Mouse (Mus musculus) neural tube, embryonic 15.5 days (tissue): ENCODE measurements at regions not wholly inside any gene's neighbourhood (a gene's known extent, or its start where the extent isn't known, plus 50 kb on each side); places are given as distances from the start of the nearest gene placed in this dataset.

ENCODE experiments used
- ATAC-seq: fragments of 200-750 bp; cut with Nextera tagmentation; 2 replicates; pipeline ENCODE4 v1.8.0; 2017; ENCODE audit warnings: mild to moderate bottlenecking, moderate TSS enrichment, moderate library complexity; ENCODE audit not compliant: low FRiP score
- H3K27ac ChIP-seq: fragments of 300-500 bp; sonication (generic); replicated peaks from 2 replicates; pipeline ENCODE4 v1.5.1; 2015; ENCODE audit warnings: mild to moderate bottlenecking, inconsistent platforms
- H3K27me3 ChIP-seq: fragments of 300-500 bp; sonication (generic); replicated peaks from 2 replicates; pipeline ENCODE4 v1.6.1; 2015; ENCODE audit warnings: inconsistent platforms
- H3K36me3 ChIP-seq: fragments of 300-500 bp; sonication (generic); 2 replicates; pipeline ENCODE4 v1.6.1; 2015; ENCODE audit warnings: inconsistent platforms
- H3K4me1 ChIP-seq: fragments of 300-500 bp; sonication (generic); 2 replicates; pipeline ENCODE4 v1.6.1; 2015; ENCODE audit warnings: inconsistent platforms
- H3K4me2 ChIP-seq: fragments of 300-500 bp; sonication (generic); 2 replicates; pipeline ENCODE4 v1.6.1; 2015; ENCODE audit warnings: inconsistent platforms, mild to moderate bottlenecking, moderate library complexity
- H3K4me3 ChIP-seq: fragments of 300-500 bp; sonication (generic); replicated peaks from 2 replicates; pipeline ENCODE4 v1.5.1; 2015; ENCODE audit warnings: mild to moderate bottlenecking, inconsistent platforms
- H3K9ac ChIP-seq: fragments of 300-500 bp; sonication (generic); replicated peaks from 2 replicates; pipeline ENCODE4 v1.6.1; 2015; ENCODE audit warnings: mild to moderate bottlenecking, inconsistent platforms
- H3K9me3 ChIP-seq: fragments of 300-500 bp; sonication (generic); replicated peaks from 2 replicates; pipeline ENCODE4 v1.6.1; 2016; ENCODE audit warnings: inconsistent platforms
- WGBS: fragments of 180-500 bp; shearing (Covaris S2); methylation state at CpG from one replicate; pipeline ENCODE4 v1.1.7; 2015; ENCODE audit warnings: mixed read lengths; 5-methylcytosine and 5-hydroxymethylcytosine counted together

DNA sequence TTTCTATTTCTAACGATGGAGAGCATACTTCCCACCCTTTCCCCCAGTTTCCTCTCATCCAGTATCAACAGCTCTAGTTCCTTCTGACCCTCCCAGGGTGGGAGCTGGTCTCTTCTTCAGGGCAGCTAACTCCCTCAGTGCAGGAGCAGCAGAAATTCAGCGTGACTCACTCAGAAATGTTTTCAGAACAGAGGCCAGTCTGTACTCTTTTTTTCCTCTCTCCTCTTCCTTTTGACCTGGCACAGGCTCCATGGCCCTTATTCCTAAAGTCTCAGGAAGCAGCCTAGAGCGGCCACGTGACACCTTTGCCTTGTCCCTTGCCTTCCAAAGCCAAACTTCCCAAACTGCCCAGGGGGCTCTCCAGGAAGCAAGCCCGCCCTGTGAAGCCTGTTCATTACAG lies 55.4 kb downstream of the Pja1 start:
- 59% methylated on average over 5 of the region's 5 CpGs for WGBS
- Histone ChIP-seq H3K4me2 (no peak overlapping the region), H3K9ac (no peak overlapping the region), H3K27ac (no peak overlapping the region), H3K27me3 (peaks cover 43% of the 10 kb centered on the region; the same call in 1 of the 2 replicates), H3K9me3 (no peaks in the 10 kb centered on the region), H3K4me3 (no peak overlapping the region), H3K36me3 (no peaks in the 10 kb centered on the region), H3K4me1 (no peaks in the 10 kb centered on the region)
- ATAC-seq = no peak

DNA sequence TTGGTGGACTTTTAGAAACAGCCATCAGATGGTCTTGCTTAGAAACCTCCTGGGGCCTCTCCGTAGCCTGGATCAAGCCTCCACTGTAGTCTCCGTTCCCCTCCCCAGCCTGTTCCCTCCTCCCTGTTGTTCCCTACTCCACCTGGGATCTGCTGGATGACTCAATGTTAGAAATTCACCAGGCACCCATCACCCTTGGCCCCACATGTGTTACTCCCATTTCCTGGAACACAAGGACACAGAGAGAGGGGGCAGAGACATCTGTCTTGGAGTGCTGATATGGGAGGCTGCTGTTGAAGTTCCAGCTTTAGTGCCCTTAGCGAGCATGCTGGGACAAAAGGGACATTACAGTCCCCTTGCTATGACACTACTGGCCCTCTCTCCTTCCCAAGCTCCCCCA lies 60.1 kb downstream of the Pja1 start:
- H3K4me2 ChIP-seq = no peak overlapping the region
- ATAC-seq = no peak
- H3K27me3 ChIP-seq = peaks cover 27% of the 10 kb centered on the region; the same call in 1 of the 2 replicates
- H3K9ac ChIP-seq = no peak overlapping the region
- WGBS = 74% methylated on average over 3 of the region's 3 CpGs
- no peaks in the 10 kb centered on the region for H3K36me3 ChIP-seq
- no peak overlapping the region for H3K4me3 ChIP-seq
- H3K27ac ChIP-seq = no peak overlapping the region
- no peaks in the 10 kb centered on the region for H3K4me1 ChIP-seq
- no peaks in the 10 kb centered on the region for H3K9me3 ChIP-seq

DNA sequence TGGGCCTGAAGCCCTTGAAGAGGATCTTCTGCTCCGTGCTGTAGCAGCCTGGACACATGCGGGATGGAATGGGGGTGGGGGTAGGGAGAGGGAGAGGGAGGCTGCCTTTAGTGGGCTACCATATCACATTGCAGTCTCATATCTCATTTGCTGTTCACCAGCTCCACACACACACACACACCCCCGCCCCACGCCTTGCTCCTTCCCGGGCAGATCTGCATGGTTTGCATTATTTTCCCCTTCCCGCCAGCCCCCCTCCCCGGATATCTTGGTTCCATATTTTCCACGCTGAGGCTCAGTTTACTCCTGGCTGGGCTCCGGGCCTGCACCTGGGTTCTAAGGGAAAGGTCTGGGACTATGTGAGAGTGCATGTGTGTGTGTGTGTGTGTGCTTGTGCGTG lies 61.2 kb downstream of the Pja1 start:
- WGBS = 86% methylated on average over 10 of the region's 10 CpGs
- no peak for ATAC-seq
- no peak overlapping the region for H3K4me3 ChIP-seq
- peaks cover 24% of the 10 kb centered on the region; the same call in 1 of the 2 replicates for H3K27me3 ChIP-seq
- no peaks in the 10 kb centered on the region for H3K9me3 ChIP-seq
- no peaks in the 10 kb centered on the region for H3K36me3 ChIP-seq
- H3K4me1 ChIP-seq = no peaks in the 10 kb centered on the region
- no peak overlapping the region for H3K27ac ChIP-seq
- H3K9ac ChIP-seq = no peak overlapping the region
- H3K4me2 ChIP-seq = no peak overlapping the region

DNA sequence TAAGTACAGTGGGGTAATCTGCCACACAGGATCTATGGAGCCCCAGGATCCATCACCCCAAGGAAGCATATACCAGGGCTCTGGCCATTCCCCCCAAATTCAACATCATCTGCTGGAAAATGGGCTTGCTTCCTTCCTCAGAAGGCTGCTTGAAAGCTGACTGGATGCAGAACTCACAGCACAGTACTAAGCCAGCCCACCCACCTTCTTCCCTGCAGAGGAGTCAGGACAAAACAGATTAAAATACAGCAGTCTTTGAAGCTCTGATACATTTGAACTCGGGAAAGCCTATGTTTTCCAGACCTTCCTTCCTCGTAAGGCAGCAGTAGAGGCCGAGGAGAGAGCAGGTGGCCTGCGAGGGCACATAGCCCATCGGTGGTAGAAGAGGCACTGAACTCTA lies 61.7 kb downstream of the Pja1 start:
- Histone ChIP-seq H3K4me2 (no peak overlapping the region), H3K4me1 (no peaks in the 10 kb centered on the region), H3K27me3 (peaks cover 23% of the 10 kb centered on the region; the same call in 1 of the 2 replicates), H3K27ac (no peak overlapping the region), H3K9ac (no peak overlapping the region), H3K4me3 (no peak overlapping the region), H3K36me3 (no peaks in the 10 kb centered on the region), H3K9me3 (no peaks in the 10 kb centered on the region)
- no peak for ATAC-seq
- WGBS = 81% methylated on average over 5 of the region's 5 CpGs

DNA sequence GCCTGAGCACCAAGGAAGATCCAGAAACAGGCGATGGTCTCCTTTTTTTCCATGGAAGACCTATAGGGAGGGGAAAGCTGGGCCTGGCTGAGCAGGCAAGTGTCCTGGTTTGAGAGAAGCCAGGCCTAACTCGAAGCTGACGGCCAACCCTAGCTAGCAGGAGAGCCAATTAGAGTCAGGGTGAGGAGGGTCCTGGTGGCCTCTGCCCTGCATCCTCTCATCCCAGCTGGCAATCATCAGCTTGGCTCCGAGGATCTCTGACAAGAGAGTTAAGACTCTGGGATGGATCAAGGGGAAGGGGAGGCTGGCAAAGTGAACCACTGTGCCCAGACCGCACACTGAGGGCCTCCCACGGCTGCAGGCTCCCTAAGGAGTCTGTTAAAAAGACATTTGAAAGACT lies 62.3 kb downstream of the Pja1 start:
- ATAC-seq = no peak
- Histone ChIP-seq H3K27ac (no peak overlapping the region), H3K9ac (no peak overlapping the region), H3K4me3 (no peak overlapping the region), H3K9me3 (no peaks in the 10 kb centered on the region), H3K36me3 (no peaks in the 10 kb centered on the region), H3K4me2 (no peak overlapping the region), H3K4me1 (no peaks in the 10 kb centered on the region), H3K27me3 (peaks cover 22% of the 10 kb centered on the region; the same call in 1 of the 2 replicates)
- 68% methylated on average over 6 of the region's 6 CpGs for WGBS

DNA sequence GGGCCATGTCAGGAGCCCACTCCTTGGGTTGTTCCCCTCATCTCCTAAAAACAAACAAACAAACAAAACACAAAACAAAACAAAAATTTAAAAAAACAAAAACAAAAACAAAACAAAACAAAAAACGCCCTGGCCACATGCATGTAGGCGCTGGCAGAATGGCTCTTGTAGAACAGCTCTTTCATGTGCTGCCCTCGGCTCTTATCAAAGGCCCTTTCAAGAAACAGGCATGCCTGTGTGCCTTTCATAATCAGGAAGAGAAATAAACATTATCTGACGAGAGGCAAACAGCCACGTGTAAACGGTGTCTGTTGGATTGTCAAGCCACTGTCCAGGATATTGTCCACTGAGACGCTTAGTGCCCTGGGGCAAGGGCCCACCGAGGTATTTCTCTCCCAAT lies 65.2 kb downstream of the Pja1 start:
- Histone ChIP-seq H3K9me3 (no peaks in the 10 kb centered on the region), H3K9ac (no peak overlapping the region), H3K36me3 (no peaks in the 10 kb centered on the region), H3K27me3 (peaks cover 22% of the 10 kb centered on the region; the same call in 1 of the 2 replicates), H3K27ac (no peak overlapping the region), H3K4me2 (no peak overlapping the region), H3K4me1 (no peaks in the 10 kb centered on the region), H3K4me3 (no peak overlapping the region)
- 70% methylated on average over 8 of the region's 8 CpGs for WGBS
- ATAC-seq = no peak

DNA sequence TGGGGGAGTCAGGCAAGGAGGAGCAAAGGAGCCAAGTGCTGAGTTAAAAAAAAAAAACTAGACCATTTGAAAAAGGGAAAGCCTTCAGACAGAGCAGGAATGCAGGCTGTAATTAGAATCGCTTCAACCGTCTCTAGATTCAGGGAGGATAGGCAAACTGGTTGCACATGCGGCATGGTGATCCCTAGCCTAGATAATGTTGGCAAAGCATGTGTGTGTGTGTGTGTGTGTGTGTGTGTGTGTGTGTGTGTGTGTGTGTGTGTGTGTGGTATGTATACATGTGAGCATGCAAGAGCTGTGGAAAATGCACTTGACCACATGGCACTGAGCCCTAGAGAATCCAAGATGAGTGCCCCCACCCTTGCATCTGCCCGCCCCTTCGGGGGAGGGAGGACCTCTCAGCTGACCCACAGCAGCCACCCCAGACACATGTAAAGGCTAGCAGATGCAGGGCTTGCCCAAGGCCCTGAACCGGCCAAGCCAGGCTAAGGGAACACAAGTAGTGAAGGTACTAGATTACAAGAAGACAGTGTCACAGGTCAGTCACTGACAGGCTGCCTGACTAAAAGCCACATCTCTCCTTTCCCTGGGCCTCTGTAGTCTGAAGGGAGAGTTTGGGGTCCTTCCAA lies 67.4 kb downstream of the Pja1 start:
- no peak overlapping the region for H3K9ac ChIP-seq
- H3K4me2 ChIP-seq = no peak overlapping the region
- no peaks in the 10 kb centered on the region for H3K9me3 ChIP-seq
- no peak overlapping the region for H3K27ac ChIP-seq
- no peaks in the 10 kb centered on the region for H3K4me1 ChIP-seq
- 77% methylated on average over 6 of the region's 6 CpGs for WGBS
- no peak overlapping the region for H3K4me3 ChIP-seq
- no peaks in the 10 kb centered on the region for H3K36me3 ChIP-seq
- ATAC-seq = no peak
- H3K27me3 ChIP-seq = peaks cover 30% of the 10 kb centered on the region

DNA sequence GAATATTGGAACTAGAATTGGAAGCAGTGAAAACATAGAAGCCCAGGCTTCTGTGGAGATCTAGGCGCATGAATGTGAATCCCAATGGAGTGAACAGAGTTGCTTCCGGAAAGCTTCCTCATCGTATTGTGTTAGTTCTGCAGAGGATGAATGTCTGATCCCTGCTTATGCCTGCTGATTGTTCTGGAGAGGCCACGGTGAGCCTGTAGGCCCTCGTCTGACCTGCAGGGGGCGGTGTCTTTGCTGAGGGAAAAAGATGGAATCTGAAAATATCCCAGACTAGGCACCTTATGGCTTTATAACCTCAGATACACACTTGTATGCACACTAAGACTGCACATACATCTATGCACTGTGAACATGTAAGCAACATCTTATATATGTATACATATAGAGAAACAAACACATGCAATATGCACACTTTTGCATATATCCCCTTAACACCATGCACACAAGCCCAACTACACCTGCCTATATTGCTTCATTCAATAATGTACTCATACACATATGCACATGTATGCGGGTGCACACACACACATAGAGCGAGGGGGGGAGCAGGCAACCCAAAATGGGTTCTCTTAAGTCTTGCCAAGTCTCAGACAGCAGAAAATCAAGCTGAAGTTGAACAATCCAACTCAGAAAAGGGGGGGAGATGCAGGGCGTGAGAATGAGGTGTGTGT lies 68.1 kb downstream of the Pja1 start:
- Histone ChIP-seq H3K4me2 (no peak overlapping the region), H3K9ac (no peak overlapping the region), H3K27ac (no peak overlapping the region), H3K9me3 (no peaks in the 10 kb centered on the region), H3K4me1 (no peaks in the 10 kb centered on the region), H3K27me3 (peaks cover 32% of the 10 kb centered on the region), H3K4me3 (no peak overlapping the region), H3K36me3 (no peaks in the 10 kb centered on the region)
- 55% methylated on average over 9 of the region's 9 CpGs for WGBS
- ATAC-seq = no peak

DNA sequence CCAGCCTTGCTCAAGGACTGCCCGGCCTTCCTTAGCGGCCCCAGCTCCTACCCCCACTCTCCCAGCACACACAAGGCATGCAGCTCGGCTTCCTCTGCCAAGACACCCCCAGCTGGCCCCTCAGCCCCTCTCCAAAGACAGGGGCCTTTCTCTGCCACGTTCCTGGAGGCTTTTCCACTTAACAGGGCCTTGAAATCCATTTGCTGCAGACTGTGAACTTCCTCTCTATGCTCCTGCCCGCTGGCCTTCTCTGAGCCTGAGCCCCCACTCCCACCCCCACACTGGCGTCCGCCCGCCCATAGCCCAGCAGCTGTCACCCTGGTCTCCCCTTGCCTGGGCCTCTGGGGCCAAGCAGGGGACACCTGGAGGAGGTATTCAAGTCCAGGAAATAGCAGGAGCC lies 73.7 kb downstream of the Pja1 start:
- no peak overlapping the region for H3K4me2 ChIP-seq
- H3K9ac ChIP-seq = no peak overlapping the region
- 35% methylated on average over 8 of the region's 8 CpGs for WGBS
- no peaks in the 10 kb centered on the region for H3K4me1 ChIP-seq
- H3K9me3 ChIP-seq = no peaks in the 10 kb centered on the region
- no peak for ATAC-seq
- H3K27me3 ChIP-seq = peaks cover 53% of the 10 kb centered on the region
- no peak overlapping the region for H3K27ac ChIP-seq
- no peak overlapping the region for H3K4me3 ChIP-seq
- no peaks in the 10 kb centered on the region for H3K36me3 ChIP-seq

DNA sequence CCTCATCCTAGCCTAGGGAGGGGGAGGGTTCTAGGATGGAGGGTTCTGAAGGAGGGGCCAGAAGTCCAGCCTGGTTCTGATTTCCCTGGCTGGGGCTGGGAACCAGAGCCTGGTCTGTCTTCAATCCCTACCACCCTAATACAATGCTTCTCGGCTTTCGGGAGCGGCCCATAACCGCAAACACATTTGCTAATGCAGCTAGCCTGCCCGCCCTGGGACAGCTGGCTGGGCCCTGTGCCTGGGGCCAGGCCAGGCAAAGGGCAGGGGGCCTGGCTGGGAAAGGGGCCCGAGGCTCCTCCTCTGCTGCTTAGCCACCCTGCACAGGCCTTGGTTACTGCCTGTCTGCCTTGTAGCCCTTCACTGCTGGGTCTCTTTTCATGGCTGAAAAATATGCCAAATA lies 74.9 kb downstream of the Pja1 start:
- H3K36me3 ChIP-seq = no peaks in the 10 kb centered on the region
- 60% methylated on average over 6 of the region's 6 CpGs for WGBS
- H3K4me3 ChIP-seq = no peak overlapping the region
- no peaks in the 10 kb centered on the region for H3K9me3 ChIP-seq
- no peak overlapping the region for H3K27ac ChIP-seq
- no peaks in the 10 kb centered on the region for H3K4me1 ChIP-seq
- H3K4me2 ChIP-seq = no peak overlapping the region
- ATAC-seq = no peak
- no peak overlapping the region for H3K9ac ChIP-seq
- H3K27me3 ChIP-seq = peaks cover 53% of the 10 kb centered on the region

DNA sequence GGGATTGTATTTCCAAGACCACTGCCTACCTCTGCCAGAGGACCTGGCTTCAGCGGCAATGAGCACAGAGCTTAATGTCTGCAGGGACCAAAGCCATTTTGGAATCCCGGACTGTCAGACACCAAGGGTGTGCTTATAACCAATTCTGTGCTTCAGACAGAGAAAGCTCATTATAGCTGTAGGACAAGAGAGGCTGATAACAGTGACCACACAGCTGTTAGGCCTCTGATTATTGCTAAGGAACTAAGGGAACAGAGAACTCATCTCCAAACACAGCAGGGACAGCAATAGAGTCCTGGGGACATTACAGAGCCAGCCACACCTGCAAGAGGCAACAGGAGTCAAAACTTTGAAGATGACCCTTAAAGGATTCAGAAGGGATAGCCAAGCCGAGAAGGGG lies 76.0 kb downstream of the Pja1 start:
- H3K9ac ChIP-seq = no peak overlapping the region
- H3K9me3 ChIP-seq = no peaks in the 10 kb centered on the region
- H3K27ac ChIP-seq = no peak overlapping the region
- no peak overlapping the region for H3K4me3 ChIP-seq
- H3K4me2 ChIP-seq = no peak overlapping the region
- H3K27me3 ChIP-seq = peaks cover 55% of the 10 kb centered on the region
- H3K36me3 ChIP-seq = no peaks in the 10 kb centered on the region
- ATAC-seq = no peak
- H3K4me1 ChIP-seq = no peaks in the 10 kb centered on the region
- WGBS = 86% methylated on average over 3 of the region's 3 CpGs

DNA sequence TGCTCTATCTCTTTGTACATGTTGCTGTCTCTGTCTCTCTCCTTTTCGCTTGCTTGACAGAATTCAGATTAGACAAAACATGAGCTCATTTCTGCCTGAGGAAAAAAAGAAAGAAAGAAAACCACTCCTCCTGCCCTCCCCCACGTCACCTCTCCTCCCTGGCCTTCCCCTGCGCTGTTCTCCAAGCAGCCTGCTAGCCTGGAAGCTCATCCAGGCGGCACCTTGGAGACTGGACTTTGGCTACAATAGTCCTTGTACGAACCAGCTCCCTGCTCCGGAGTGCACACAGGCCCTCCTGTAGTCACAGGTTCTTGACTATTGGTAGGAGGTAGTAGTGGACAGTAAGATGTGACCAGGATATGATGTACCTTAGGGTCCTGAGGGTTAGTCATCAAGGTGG lies 79.4 kb downstream of the Pja1 start:
- Histone ChIP-seq H3K27ac (no peak overlapping the region), H3K27me3 (peaks cover 28% of the 10 kb centered on the region; the same call in 1 of the 2 replicates), H3K4me1 (no peaks in the 10 kb centered on the region), H3K4me3 (no peak overlapping the region), H3K36me3 (no peaks in the 10 kb centered on the region), H3K9me3 (no peaks in the 10 kb centered on the region), H3K4me2 (no peak overlapping the region), H3K9ac (no peak overlapping the region)
- no peak for ATAC-seq
- 73% methylated on average over 6 of the region's 6 CpGs for WGBS
